1 mouse cellular context compared by ENCODE assay signal in the genomic region with DNA sequence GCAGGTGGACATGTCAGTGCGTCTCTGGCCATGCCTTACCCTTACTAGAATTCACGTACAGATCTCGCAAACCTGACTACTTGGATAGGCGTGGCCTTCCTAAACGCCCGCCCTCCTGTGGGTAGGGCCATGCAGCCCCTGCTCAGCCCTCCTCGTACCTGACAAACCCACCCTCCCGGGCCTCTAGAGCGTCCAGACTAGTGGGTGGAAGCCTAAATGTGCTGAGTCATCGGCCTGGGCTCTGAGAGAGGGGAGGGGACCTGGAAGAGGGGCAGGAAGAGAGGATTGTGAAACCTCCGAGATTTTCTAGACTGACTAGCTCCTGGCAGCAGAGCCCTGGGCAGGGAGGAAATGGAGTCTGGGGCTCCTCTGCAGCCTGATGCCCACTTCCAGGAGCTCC.
TF ChIP-seq lines count a peak whose summit lies in the region.

No protein-coding gene starts in this region.

TF ChIP-seq in MEL, 35 proteins besides CTCF, POLR2A, EP300 and RAD21 (continued from another document):
- no peak for TF ChIP-seq USF1 (IDR thresholded peaks at IDR 0.05; ENCODE audit: low read depth, low read length)
- TF ChIP-seq ZNF384 (IDR thresholded peaks at IDR 0.05; ENCODE audit: low read depth, low read length) = no peak
- TF ChIP-seq NELFE (IDR thresholded peaks at IDR 0.05; ENCODE audit: low read depth, low read length) = no peak
- TF ChIP-seq MYC (IDR thresholded peaks at IDR 0.05; ENCODE audit: low read depth, low read length) = no peak
- peak; percentile 47; the same call in 1 of the 2 replicates for TF ChIP-seq MAFK (IDR thresholded peaks at IDR 0.05; ENCODE audit: borderline replicate concordance, low read depth, low read length)
